Mouse (Mus musculus) liver, adult 2 months (tissue): Measurements from ENCODE around the gene Cyp11a1.

Experiments
- CTCF ChIP-seq: fragments of 200-500 bp; IDR thresholded peaks from 2 replicates; pipeline ENCODE4 v1.5.1; 2011; ENCODE audit warnings: low read depth, low read length, control low read depth
- POLR2A ChIP-seq: fragments of 200-500 bp; IDR thresholded peaks from 2 replicates; pipeline ENCODE4 v1.6.1; 2011; ENCODE audit warnings: low read length, control low read depth; ENCODE audit not compliant: insufficient read depth; ENCODE audit errors: extremely low read depth

DNA sequence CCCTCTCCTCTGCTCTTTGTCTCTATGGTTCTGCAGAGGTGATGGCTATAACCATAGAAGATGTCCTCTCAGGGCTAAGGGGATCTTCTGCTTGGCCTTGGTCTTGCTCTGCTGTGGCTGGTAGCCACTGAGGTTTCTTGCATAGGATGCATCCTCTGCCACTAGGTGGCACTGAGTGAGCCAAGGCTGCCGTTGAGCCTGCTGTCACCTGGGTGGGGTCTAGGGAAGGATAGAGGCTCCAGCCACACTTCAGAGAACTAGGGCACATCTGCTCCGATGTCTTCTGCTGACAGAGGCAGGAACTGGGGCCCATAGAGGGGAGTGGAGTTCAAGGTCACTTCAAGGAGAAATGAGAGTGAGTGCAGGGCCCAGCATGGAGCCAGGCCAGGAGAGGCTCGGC lies 46.9 kb downstream of the Cyp11a1 start:
- TF ChIP-seq POLR2A (no peak), CTCF (peak; percentile 90)
